Mouse (Mus musculus): ENCODE measurements around the gene Tedc1.

- TF ChIP-seq POLR2A (IDR thresholded peaks at IDR 0.05; ENCODE audit: insufficient read depth, low read depth, low read length) (no peak), CTCF (IDR thresholded peaks at IDR 0.05) (no peak)
These were observed 11.3 kb upstream of the Tedc1 start for GRCm38 (mm10) chr12:113144886-113145285.

Data from heart, adult 2 months (tissue).